Mouse (Mus musculus): ENCODE measurements around the gene Cnksr3. TPM values are rescaled to one million over a fixed set of nuclear protein-coding genes. Genes with fewer than 3 reads are reported as not detected.

Gene Cnksr3
- 3.0 and 3.4 TPM in 2 replicates for polyA plus RNA-seq (2015; fragmentation: Nextera tagmentation; extraction: Ambion mirVana)

GRCm38 (mm10) chr10:7211696-7212482, at the start of gene Cnksr3:
Gene Cnksr3, minus strand, starts transcription at chr10:7212237.
- Histone ChIP-seq H3K36me3 (no peaks in the 10 kb centered on the region), H3K9ac (peak within 1 kb of the TSS; percentile 79)
- WGBS, result under 1% methylated on average over 73 of the region's 74 CpGs

GRCm38 (mm10) chr10:7260166-7261108, 48.4 kb upstream of the Cnksr3 start:
- no peak overlapping the region for H3K9ac ChIP-seq
- ATAC-seq (ENCODE audit: low FRiP score), result no peak
- no peak overlapping the region for H3K4me2 ChIP-seq
- H3K4me1 ChIP-seq (replicated peaks), result peaks cover 4% of the 10 kb centered on the region; the same call in 1 of the 2 replicates
- H3K9me3 ChIP-seq, result no peaks in the 10 kb centered on the region
- 64% methylated on average over 10 of the region's 10 CpGs for WGBS
- no peaks in the 10 kb centered on the region for H3K36me3 ChIP-seq
- H3K27ac ChIP-seq, result no peak overlapping the region
- no peaks in the 10 kb centered on the region for H3K27me3 ChIP-seq
- H3K4me3 ChIP-seq, result no peak overlapping the region

More at GRCm38 (mm10) chr10:7211696-7212482, at the start of gene Cnksr3:
- ATAC-seq (ENCODE audit: low FRiP score), result peak; percentile 91
- Histone ChIP-seq H3K27ac (peak within 1 kb of the TSS; percentile 72), H3K4me2 (peak within 1 kb of the TSS; percentile 99), H3K27me3 (peaks cover 3% of the 10 kb centered on the region; the same call in 1 of the 2 replicates), H3K4me3 (peak within 1 kb of the TSS; percentile 76), H3K4me1 (replicated peaks) (peaks cover 22% of the 10 kb centered on the region), H3K9me3 (no peaks in the 10 kb centered on the region)

GRCm38 (mm10) chr10:7258607-7259006, 46.6 kb upstream of the Cnksr3 start:
- Histone ChIP-seq H3K36me3 (no peaks in the 10 kb centered on the region), H3K9ac (no peak overlapping the region), H3K4me3 (no peak overlapping the region), H3K27me3 (no peaks in the 10 kb centered on the region), H3K9me3 (no peaks in the 10 kb centered on the region), H3K4me1 (replicated peaks) (no peaks in the 10 kb centered on the region), H3K4me2 (no peak overlapping the region), H3K27ac (no peak overlapping the region)
- no peak for ATAC-seq (ENCODE audit: low FRiP score)
- WGBS, result 93% methylated on average over 5 of the region's 5 CpGs

- WGBS, result 78% methylated on average over 2 of the region's 2 CpGs
- no peak overlapping the region for H3K4me3 ChIP-seq
- no peak for ATAC-seq (ENCODE audit: low FRiP score)
- H3K4me1 ChIP-seq (replicated peaks), result no peaks in the 10 kb centered on the region
- H3K27ac ChIP-seq, result no peak overlapping the region
- no peak overlapping the region for H3K4me2 ChIP-seq
- H3K36me3 ChIP-seq, result no peaks in the 10 kb centered on the region
- no peaks in the 10 kb centered on the region for H3K27me3 ChIP-seq
- no peak overlapping the region for H3K9ac ChIP-seq
- no peaks in the 10 kb centered on the region for H3K9me3 ChIP-seq
Measured at GRCm38 (mm10) chr10:7250455-7250854, 38.4 kb upstream of the Cnksr3 start.

GRCm38 (mm10) chr10:7234601-7235000, 22.6 kb upstream of the Cnksr3 start:
- no peak for ATAC-seq (ENCODE audit: low FRiP score)
- WGBS, result 26% methylated on average over 3 of the region's 5 CpGs
- H3K36me3 ChIP-seq, result no peaks in the 10 kb centered on the region
- no peak overlapping the region for H3K9ac ChIP-seq
- no peaks in the 10 kb centered on the region for H3K9me3 ChIP-seq
- H3K4me3 ChIP-seq, result no peak overlapping the region
- no peak overlapping the region for H3K27ac ChIP-seq
- no peaks in the 10 kb centered on the region for H3K4me1 ChIP-seq (replicated peaks)
- no peaks in the 10 kb centered on the region for H3K27me3 ChIP-seq
- no peak overlapping the region for H3K4me2 ChIP-seq

- WGBS, result 82% methylated on average over 3 of the region's 3 CpGs
- Histone ChIP-seq H3K4me3 (no peak overlapping the region), H3K9ac (no peak overlapping the region), H3K4me2 (no peak overlapping the region), H3K4me1 (replicated peaks) (peaks cover 5% of the 10 kb centered on the region), H3K36me3 (no peaks in the 10 kb centered on the region), H3K9me3 (no peaks in the 10 kb centered on the region), H3K27ac (no peak overlapping the region), H3K27me3 (no peaks in the 10 kb centered on the region)
- ATAC-seq (ENCODE audit: low FRiP score), result no peak
Measured at GRCm38 (mm10) chr10:7217551-7218127, 5.6 kb upstream of the Cnksr3 start.

GRCm38 (mm10) chr10:7214718-7215117, 2.7 kb upstream of the Cnksr3 start:
- no peak for ATAC-seq (ENCODE audit: low FRiP score)
- Histone ChIP-seq H3K27me3 (peaks cover 3% of the 10 kb centered on the region; the same call in 1 of the 2 replicates), H3K36me3 (no peaks in the 10 kb centered on the region), H3K4me3 (no peak overlapping the region), H3K4me1 (replicated peaks) (peaks cover 22% of the 10 kb centered on the region), H3K27ac (no peak overlapping the region), H3K9me3 (no peaks in the 10 kb centered on the region), H3K4me2 (no peak overlapping the region), H3K9ac (no peak overlapping the region)
- WGBS, result 85% methylated on average over 4 of the region's 4 CpGs

- ATAC-seq (ENCODE audit: low FRiP score), result no peak
- Histone ChIP-seq H3K4me2 (peak overlapping the region; percentile 99), H3K9me3 (no peaks in the 10 kb centered on the region), H3K4me3 (peak overlapping the region; percentile 76; the same call in 1 of the 2 replicates), H3K36me3 (no peaks in the 10 kb centered on the region), H3K9ac (no peak overlapping the region), H3K4me1 (replicated peaks) (peaks cover 22% of the 10 kb centered on the region), H3K27me3 (peaks cover 3% of the 10 kb centered on the region; the same call in 1 of the 2 replicates), H3K27ac (no peak overlapping the region)
- 69% methylated on average over 10 of the region's 10 CpGs for WGBS
Measured at GRCm38 (mm10) chr10:7213066-7213630, 1.1 kb upstream of the Cnksr3 start.

- Histone ChIP-seq H3K9ac (peak overlapping the region; percentile 79), H3K27me3 (peaks cover 3% of the 10 kb centered on the region; the same call in 1 of the 2 replicates), H3K9me3 (no peaks in the 10 kb centered on the region), H3K4me1 (replicated peaks) (peaks cover 22% of the 10 kb centered on the region), H3K36me3 (no peaks in the 10 kb centered on the region), H3K4me3 (peak overlapping the region; percentile 76), H3K27ac (peak overlapping the region; percentile 72; the same call in 1 of the 2 replicates), H3K4me2 (peak overlapping the region; percentile 99)
- WGBS, result 24% methylated on average over 10 of the region's 10 CpGs
- peak; percentile 35 for ATAC-seq (ENCODE audit: low FRiP score)
Measured at GRCm38 (mm10) chr10:7212537-7212936, 500 bp upstream of the Cnksr3 start.

GRCm38 (mm10) chr10:7210991-7211695, 894 bp downstream of the Cnksr3 start:
- Histone ChIP-seq H3K9ac (peak overlapping the region; percentile 79), H3K4me3 (peak overlapping the region; percentile 76), H3K9me3 (no peaks in the 10 kb centered on the region), H3K4me1 (replicated peaks) (peaks cover 22% of the 10 kb centered on the region), H3K27me3 (peaks cover 3% of the 10 kb centered on the region; the same call in 1 of the 2 replicates), H3K36me3 (no peaks in the 10 kb centered on the region), H3K27ac (peak overlapping the region; percentile 72; the same call in 1 of the 2 replicates), H3K4me2 (peak overlapping the region; percentile 99)
- under 1% methylated on average over 41 of the region's 41 CpGs for WGBS
- peak; percentile 81 for ATAC-seq (ENCODE audit: low FRiP score)
